Mouse (Mus musculus): ENCODE results near the gene Eqtn.

Eqtn gene

GRCm38 (mm10) chr4:94928743-94929142, at the start of gene Eqtn:
TSS of gene Eqtn (minus strand) at chr4:94928843.
- DNase-seq (ENCODE audit: extremely low read depth, low read depth, low spot score), result no peak

DNA sequence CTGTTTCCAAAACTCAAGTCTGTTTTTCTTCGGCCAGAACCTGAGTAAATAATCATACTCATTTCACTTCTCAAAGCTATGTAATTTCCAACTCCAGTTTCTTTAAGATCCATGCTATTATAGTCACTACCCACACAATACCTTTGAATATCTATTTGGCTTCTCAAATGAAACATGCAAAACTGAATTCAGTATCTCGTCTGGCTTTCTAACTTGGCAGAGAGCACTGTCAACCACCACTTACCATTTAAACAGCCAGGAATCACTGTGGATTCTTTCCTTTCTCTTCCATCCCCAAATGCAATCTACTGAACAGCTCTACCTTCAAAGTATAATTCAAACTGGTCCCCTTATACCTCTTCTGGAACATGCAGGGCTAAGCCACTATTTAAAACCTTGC, 44.7 kb upstream of the Eqtn start:
- no peak for DNase-seq (ENCODE audit: extremely low read depth, low read depth, low spot score)

- DNase-seq (ENCODE audit: extremely low read depth, low read depth, low spot score), result no peak
These were observed 24.1 kb upstream of the Eqtn start for GRCm38 (mm10) chr4:94952773-94953172.

GRCm38 (mm10) chr4:94941221-94941855, 12.7 kb upstream of the Eqtn start:
- no peak for DNase-seq (ENCODE audit: extremely low read depth, low read depth, low spot score)

DNA sequence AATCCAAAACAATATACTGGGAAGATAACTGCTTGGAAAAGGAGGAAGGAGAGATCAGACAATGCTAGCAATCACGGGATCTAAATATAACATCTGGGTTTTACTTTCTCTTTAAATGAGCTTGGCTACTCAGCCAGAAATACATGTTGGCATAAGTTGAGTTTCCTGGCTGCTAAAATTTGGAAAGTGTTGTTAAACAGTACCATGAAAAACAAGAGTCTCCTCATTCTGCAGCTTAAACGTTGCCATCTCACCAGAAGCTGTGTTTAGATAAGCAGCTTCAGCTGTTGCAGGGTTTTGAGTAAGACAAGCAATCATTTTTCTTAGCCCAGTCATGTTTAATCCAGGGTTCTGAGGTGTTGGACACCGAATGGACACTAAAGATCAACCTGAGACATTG, 26.9 kb downstream of the Eqtn start:
- DNase-seq (ENCODE audit: extremely low read depth, low read depth, low spot score), result no peak

- no peak for DNase-seq (ENCODE audit: extremely low read depth, low read depth, low spot score)
These were observed 27.9 kb downstream of the Eqtn start for GRCm38 (mm10) chr4:94900744-94901143.
